Mouse (Mus musculus) hindbrain, embryonic 13.5 days (tissue): ENCODE data around the gene Nup93. TPM values are rescaled to one million over a fixed set of nuclear protein-coding genes. Genes with fewer than 3 reads are reported as not detected.
A peak's percentile ranks its signal among the peaks of the same experiment; 100 is the strongest.

Experiments used
- ATAC-seq: fragments of 200-750 bp; cut with Nextera tagmentation; 2 replicates; pipeline ENCODE4 v1.8.0; 2017; ENCODE audit warnings: moderate TSS enrichment; ENCODE audit not compliant: low FRiP score
- H3K27ac ChIP-seq: fragments of 300-500 bp; sonication (generic); 2 replicates; pipeline ENCODE4 v1.5.1; 2015; ENCODE audit warnings: inconsistent platforms, mild to moderate bottlenecking, moderate library complexity
- H3K27me3 ChIP-seq: fragments of 300-500 bp; sonication (generic); 2 replicates; pipeline ENCODE4 v1.6.1; 2015; ENCODE audit warnings: mild to moderate bottlenecking, inconsistent platforms
- H3K36me3 ChIP-seq: fragments of 300-500 bp; sonication (generic); 2 replicates; pipeline ENCODE4 v1.6.1; 2015; ENCODE audit warnings: mild to moderate bottlenecking, inconsistent platforms
- H3K4me1 ChIP-seq: fragments of 300-500 bp; sonication (generic); replicated peaks from 2 replicates; pipeline ENCODE4 v1.6.1; 2015; ENCODE audit warnings: inconsistent platforms
- H3K4me2 ChIP-seq: fragments of 300-500 bp; sonication (generic); 2 replicates; pipeline ENCODE4 v1.6.1; 2015; ENCODE audit warnings: inconsistent platforms, mild to moderate bottlenecking, moderate library complexity
- H3K4me3 ChIP-seq: fragments of 300-500 bp; sonication (generic); 2 replicates; pipeline ENCODE4 v1.5.1; 2015; ENCODE audit warnings: mild to moderate bottlenecking, inconsistent platforms
- H3K9ac ChIP-seq: fragments of 300-500 bp; sonication (generic); 2 replicates; pipeline ENCODE4 v1.6.1; 2015; ENCODE audit warnings: mild to moderate bottlenecking, inconsistent platforms
- H3K9me3 ChIP-seq: fragments of 300-500 bp; sonication (generic); 2 replicates; pipeline ENCODE4 v1.6.1; 2016; ENCODE audit warnings: inconsistent platforms
- WGBS: fragments of 180-500 bp; shearing (Covaris S2); methylation state at CpG from one replicate; pipeline ENCODE4 v1.1.7; 2015; 5-methylcytosine and 5-hydroxymethylcytosine counted together
- microRNA counts: library from miRNA; unstranded; fragments of <30 nt; microRNA quantifications from one replicate; lab custom pipeline; 2016
- microRNA-seq: library from miRNA; unstranded; fragments of <30 nt; microRNA quantifications from one replicate; pipeline ENCODE4, GENCODE M21; 2016
- polyA plus RNA-seq: library from polyadenylated mRNA; unstranded; fragments of >200 nt; fragmentation: Nextera tagmentation; extraction: Ambion mirVana; gene quantifications from 2 replicates; pipeline ENCODE4 v1.2.1, GENCODE M21; 2015

Nup93 gene
- polyA plus RNA-seq, 1 experiment from 2014 or later, result 66.5 TPM

GRCm38 (mm10) chr8:94362607-94363239 lies 148.4 kb downstream of the Nup93 start:
- Histone ChIP-seq H3K4me1 (peaks cover 5% of the 10 kb centered on the region; the same call in 1 of the 2 replicates), H3K9me3 (no peaks in the 10 kb centered on the region), H3K27me3 (no peaks in the 10 kb centered on the region), H3K27ac (no peak overlapping the region), H3K4me2 (no peak overlapping the region), H3K4me3 (no peak overlapping the region), H3K9ac (no peak overlapping the region), H3K36me3 (no peaks in the 10 kb centered on the region)
- ATAC-seq, result no peak
- WGBS, result 83% methylated on average over 7 of the region's 7 CpGs

- Histone ChIP-seq H3K4me3 (no peak overlapping the region), H3K4me2 (no peak overlapping the region), H3K36me3 (no peaks in the 10 kb centered on the region), H3K27ac (no peak overlapping the region), H3K27me3 (no peaks in the 10 kb centered on the region), H3K9me3 (no peaks in the 10 kb centered on the region), H3K4me1 (peaks cover 5% of the 10 kb centered on the region; the same call in 1 of the 2 replicates), H3K9ac (no peak overlapping the region)
- 70% methylated on average over 4 of the region's 4 CpGs for WGBS
- ATAC-seq, result no peak
Measured at GRCm38 (mm10) chr8:94363288-94363688, 148.9 kb downstream of the Nup93 start.

- Histone ChIP-seq H3K9ac (no peak overlapping the region), H3K4me3 (no peak overlapping the region), H3K4me1 (no peaks in the 10 kb centered on the region), H3K27ac (no peak overlapping the region), H3K36me3 (no peaks in the 10 kb centered on the region), H3K27me3 (no peaks in the 10 kb centered on the region), H3K9me3 (no peaks in the 10 kb centered on the region), H3K4me2 (no peak overlapping the region)
- 89% methylated on average over 2 of the region's 2 CpGs for WGBS
- ATAC-seq, result no peak
Measured at GRCm38 (mm10) chr8:94363906-94364305, 149.5 kb downstream of the Nup93 start.

GRCm38 (mm10) chr8:94364686-94365312 lies 150.4 kb downstream of the Nup93 start:
- no peaks in the 10 kb centered on the region for H3K9me3 ChIP-seq
- H3K27me3 ChIP-seq, result no peaks in the 10 kb centered on the region
- 87% methylated on average over 6 of the region's 6 CpGs for WGBS
- no peak overlapping the region for H3K9ac ChIP-seq
- no peak overlapping the region for H3K4me2 ChIP-seq
- no peak for ATAC-seq
- no peak overlapping the region for H3K27ac ChIP-seq
- no peaks in the 10 kb centered on the region for H3K4me1 ChIP-seq
- no peaks in the 10 kb centered on the region for H3K36me3 ChIP-seq
- H3K4me3 ChIP-seq, result no peak overlapping the region

- Histone ChIP-seq H3K36me3 (no peaks in the 10 kb centered on the region), H3K9me3 (no peaks in the 10 kb centered on the region), H3K4me1 (no peaks in the 10 kb centered on the region), H3K4me2 (no peak overlapping the region), H3K27ac (no peak overlapping the region), H3K4me3 (no peak overlapping the region), H3K27me3 (no peaks in the 10 kb centered on the region), H3K9ac (no peak overlapping the region)
- no peak for ATAC-seq
- 90% methylated on average over 9 of the region's 9 CpGs for WGBS
Measured at GRCm38 (mm10) chr8:94365410-94365981, 151.1 kb downstream of the Nup93 start.

MicroRNAs within 50 kb of the gene (microRNA counts, 519-probe panel; counts per million panel counts)
- 4,017 counts per million, percentile 62 among the panel's probes with 10 or more counts for microRNA mmu-miR-138 (lab: Ali Mortazavi, UCI)

Small RNAs within 50 kb of the gene (microRNA-seq; reads per million reads assigned to microRNA genes)
- 521 reads per million, percentile 70 among the genes with 10 or more reads in this experiment for gene Mir138-2

Other genes starting within 250 kb of the Nup93 start
- 60.6 and 64.3 TPM in 2 replicates for gene Amfr, start 201.7 kb upstream of the Nup93 start, polyA plus RNA-seq
- 109 and 112 TPM in 2 replicates for gene Nudt21, start 177.5 kb upstream of the Nup93 start, polyA plus RNA-seq
- 16.9 TPM in 2 replicates for gene Ogfod1, start 177.4 kb upstream of the Nup93 start, polyA plus RNA-seq
- 22.0 and 25.3 TPM in 2 replicates for gene Bbs2, start 115.6 kb upstream of the Nup93 start, polyA plus RNA-seq
- gene Mt4, start 77.4 kb upstream of the Nup93 start, polyA plus RNA-seq, result not detected in 2 replicates
- gene Mt3, start 62.0 kb upstream of the Nup93 start, polyA plus RNA-seq, result 119 and 130 TPM in 2 replicates
- 9.5 and 9.6 TPM in 2 replicates for gene Mt2, start 41.9 kb upstream of the Nup93 start, polyA plus RNA-seq
- gene Mt1, start 35.5 kb upstream of the Nup93 start, polyA plus RNA-seq, result 35.8 and 38.6 TPM in 2 replicates
- 0.14 and 0.19 TPM in 2 replicates for gene Slc12a3, start 114.6 kb downstream of the Nup93 start, polyA plus RNA-seq
- 55.8 and 59.3 TPM in 2 replicates for gene Herpud1, start 171.9 kb downstream of the Nup93 start, polyA plus RNA-seq
- gene Nlrc5, start 219.8 kb downstream of the Nup93 start, polyA plus RNA-seq, result 0.13 and 0.29 TPM in 2 replicates